Mouse (Mus musculus) hindbrain, embryonic 14.5 days (tissue): ENCODE measurements at regions not wholly inside any gene's neighbourhood (a gene's known extent, or its start where the extent isn't known, plus 50 kb on each side); places are given as distances from the start of the nearest gene placed in this dataset.

Source experiments
- ATAC-seq: fragments of 200-750 bp; cut with Nextera tagmentation; 2 replicates; pipeline ENCODE4 v1.8.0; 2017; ENCODE audit warnings: moderate number of reproducible peaks, mild to moderate bottlenecking, moderate TSS enrichment, moderate library complexity; ENCODE audit not compliant: low FRiP score
- DNase-seq: peaks from one replicate; pipeline ENCODE4 v3.0.0-alpha.2; 2015; ENCODE audit warnings: low spot score
- H3K27ac ChIP-seq: fragments of 300-500 bp; sonication (generic); 2 replicates; pipeline ENCODE4 v1.5.1; 2014; ENCODE audit warnings: mild to moderate bottlenecking, moderate library complexity
- H3K27me3 ChIP-seq: fragments of 300-500 bp; sonication (generic); 2 replicates; pipeline ENCODE4 v1.6.1; 2014; ENCODE audit warnings: mild to moderate bottlenecking, low read length, mixed read lengths; ENCODE audit not compliant: control insufficient read depth, insufficient read depth
- H3K36me3 ChIP-seq: fragments of 300-500 bp; sonication (generic); replicated peaks from 2 replicates; pipeline ENCODE4 v1.6.1; 2014; ENCODE audit not compliant: control insufficient read depth, insufficient read depth
- H3K4me1 ChIP-seq: fragments of 300-500 bp; sonication (generic); replicated peaks from 2 replicates; pipeline ENCODE4 v1.6.1; 2014; ENCODE audit warnings: antibody characterized with exemption, low read length, mixed read lengths; ENCODE audit not compliant: control insufficient read depth, insufficient read depth
- H3K4me2 ChIP-seq: fragments of 300-500 bp; sonication (generic); replicated peaks from 2 replicates; pipeline ENCODE4 v1.6.1; 2014; ENCODE audit warnings: mild to moderate bottlenecking, moderate library complexity
- H3K4me3 ChIP-seq: fragments of 300-500 bp; sonication (generic); replicated peaks from 2 replicates; pipeline ENCODE4 v1.5.1; 2014; ENCODE audit warnings: mild to moderate bottlenecking, low read length
- H3K9ac ChIP-seq: fragments of 300-500 bp; sonication (generic); 2 replicates; pipeline ENCODE4 v1.6.1; 2014
- H3K9me3 ChIP-seq: fragments of 300-500 bp; sonication (generic); 2 replicates; pipeline ENCODE4 v1.6.1; 2016; ENCODE audit warnings: low read length; ENCODE audit not compliant: control insufficient read depth
- WGBS: fragments of 180-500 bp; shearing (Covaris S2); extraction: QIAGEN DNeasy Blood & Tissue Kit; methylation state at CpG from one replicate; pipeline ENCODE4 v1.1.7; 2014; 5-methylcytosine and 5-hydroxymethylcytosine counted together

DNA sequence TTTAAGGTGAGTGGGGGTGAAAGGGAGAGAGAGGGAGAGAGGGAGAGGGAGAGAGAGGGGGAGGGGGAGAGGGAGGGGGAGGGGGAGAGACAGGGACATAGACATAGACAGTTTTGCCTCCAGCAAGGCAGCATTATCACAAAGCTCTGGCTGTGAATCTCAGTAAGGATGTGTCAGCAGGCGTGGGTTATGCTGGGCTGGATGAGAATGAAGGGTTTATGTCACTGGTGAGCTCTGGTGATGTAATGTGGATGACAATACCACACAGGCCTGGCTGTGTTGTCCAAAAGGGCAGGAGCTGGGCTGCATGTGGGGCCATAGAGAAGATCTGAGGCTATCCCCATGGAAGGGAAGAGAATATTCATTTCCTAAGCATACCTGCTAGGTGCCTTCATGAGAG lies 282.0 kb downstream of the 4933412E24Rik start:
- WGBS, result 73% methylated on average over 1 of the region's 1 CpGs
- H3K9ac ChIP-seq, result no peak overlapping the region
- no peaks in the 10 kb centered on the region for H3K36me3 ChIP-seq
- no peak for ATAC-seq
- no peak overlapping the region for H3K4me3 ChIP-seq
- no peaks in the 10 kb centered on the region for H3K4me1 ChIP-seq
- H3K27me3 ChIP-seq, result no peaks in the 10 kb centered on the region
- H3K4me2 ChIP-seq, result no peak overlapping the region
- no peak for DNase-seq
- no peak overlapping the region for H3K27ac ChIP-seq
- H3K9me3 ChIP-seq, result no peaks in the 10 kb centered on the region

DNA sequence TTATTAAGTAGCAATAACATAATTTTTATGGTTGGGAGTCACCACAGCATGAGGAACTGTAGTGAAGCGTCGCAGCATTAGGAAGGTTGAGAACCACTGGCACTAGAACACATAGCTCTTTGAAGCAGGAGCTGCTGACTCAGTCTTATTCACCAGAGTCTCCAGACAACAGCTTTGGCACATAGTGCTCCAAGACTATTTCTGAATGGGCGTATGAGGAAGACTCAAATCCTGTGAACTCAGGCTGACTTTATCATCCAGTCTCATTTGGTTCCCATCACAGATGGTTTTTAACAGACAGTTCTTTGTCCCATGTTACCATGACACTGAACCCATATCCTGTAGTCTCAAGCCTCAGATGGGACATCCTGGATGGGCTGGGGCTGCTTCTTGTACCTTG lies 282.5 kb downstream of the 4933412E24Rik start:
- no peaks in the 10 kb centered on the region for H3K27me3 ChIP-seq
- H3K27ac ChIP-seq, result no peak overlapping the region
- WGBS, result 92% methylated on average over 3 of the region's 3 CpGs
- DNase-seq, result no peak
- H3K4me1 ChIP-seq, result no peaks in the 10 kb centered on the region
- ATAC-seq, result no peak
- no peak overlapping the region for H3K9ac ChIP-seq
- no peaks in the 10 kb centered on the region for H3K9me3 ChIP-seq
- H3K36me3 ChIP-seq, result no peaks in the 10 kb centered on the region
- H3K4me2 ChIP-seq, result no peak overlapping the region
- H3K4me3 ChIP-seq, result no peak overlapping the region

DNA sequence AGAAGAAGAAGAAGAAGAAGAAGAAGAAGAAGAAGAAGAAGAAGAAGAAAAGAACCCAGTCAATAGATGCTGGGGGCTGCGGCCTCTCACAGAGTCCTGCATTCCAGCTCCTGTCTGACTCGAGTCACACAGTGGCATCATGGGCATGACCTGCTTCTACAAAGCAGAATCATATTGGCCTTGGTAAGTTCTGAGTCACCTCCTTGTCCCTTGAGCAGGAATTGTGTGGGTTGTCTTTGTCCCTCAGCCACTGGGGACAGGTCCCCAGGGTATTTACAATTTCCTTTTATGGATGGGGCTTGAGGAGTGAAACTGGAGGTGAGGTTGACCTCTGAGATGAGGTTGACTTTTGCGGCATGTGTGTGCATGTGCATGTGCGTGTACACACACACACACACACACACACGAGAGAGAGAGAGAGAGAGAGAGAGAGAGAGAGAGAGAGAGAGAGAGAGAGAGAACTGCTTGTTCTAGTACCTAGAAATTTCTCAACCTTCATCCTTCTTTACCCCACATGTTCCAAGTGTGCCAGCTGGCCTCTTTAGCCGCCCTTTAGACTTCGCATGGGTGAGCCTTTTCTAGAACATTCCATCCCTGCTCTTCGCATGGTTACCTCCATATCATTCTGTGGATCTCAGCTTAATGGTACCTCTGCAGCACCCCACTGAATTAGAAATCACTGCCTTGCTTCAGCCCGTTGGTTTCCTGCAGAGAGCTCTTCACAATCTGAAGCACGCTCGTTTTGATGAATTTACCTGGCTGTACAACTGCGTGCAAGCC lies 283.2 kb downstream of the 4933412E24Rik start:
- no peak overlapping the region for H3K9ac ChIP-seq
- no peak overlapping the region for H3K4me3 ChIP-seq
- H3K27ac ChIP-seq, result no peak overlapping the region
- no peaks in the 10 kb centered on the region for H3K27me3 ChIP-seq
- H3K4me2 ChIP-seq, result no peak overlapping the region
- no peaks in the 10 kb centered on the region for H3K9me3 ChIP-seq
- 79% methylated on average over 11 of the region's 12 CpGs for WGBS
- H3K4me1 ChIP-seq, result no peaks in the 10 kb centered on the region
- ATAC-seq (no peak), DNase-seq (no peak)
- no peaks in the 10 kb centered on the region for H3K36me3 ChIP-seq

DNA sequence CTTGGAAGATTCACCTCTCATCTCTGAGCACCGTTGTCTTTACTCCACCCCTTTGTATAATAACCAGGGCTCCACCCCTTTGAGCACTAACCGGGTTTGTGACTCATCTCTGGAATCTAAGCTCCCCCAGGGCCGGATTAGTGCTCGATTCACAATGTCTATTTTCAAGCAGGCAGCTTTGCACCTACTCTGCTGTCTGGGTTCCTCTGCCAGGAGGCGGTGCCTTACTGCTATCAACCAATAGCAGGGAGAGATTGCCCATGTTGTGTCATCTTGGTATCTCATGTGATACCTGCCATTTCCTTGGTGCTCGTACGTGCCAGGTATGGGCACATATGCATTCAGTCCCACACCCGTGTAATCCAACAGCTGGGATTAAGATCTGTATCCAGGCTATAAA lies 285.3 kb downstream of the 4933412E24Rik start:
- no peaks in the 10 kb centered on the region for H3K9me3 ChIP-seq
- H3K4me1 ChIP-seq, result no peaks in the 10 kb centered on the region
- no peaks in the 10 kb centered on the region for H3K36me3 ChIP-seq
- no peak overlapping the region for H3K9ac ChIP-seq
- no peak overlapping the region for H3K4me2 ChIP-seq
- no peak overlapping the region for H3K4me3 ChIP-seq
- WGBS, result 83% methylated on average over 8 of the region's 8 CpGs
- no peak overlapping the region for H3K27ac ChIP-seq
- ATAC-seq, result no peak
- H3K27me3 ChIP-seq, result no peaks in the 10 kb centered on the region
- no peak for DNase-seq

DNA sequence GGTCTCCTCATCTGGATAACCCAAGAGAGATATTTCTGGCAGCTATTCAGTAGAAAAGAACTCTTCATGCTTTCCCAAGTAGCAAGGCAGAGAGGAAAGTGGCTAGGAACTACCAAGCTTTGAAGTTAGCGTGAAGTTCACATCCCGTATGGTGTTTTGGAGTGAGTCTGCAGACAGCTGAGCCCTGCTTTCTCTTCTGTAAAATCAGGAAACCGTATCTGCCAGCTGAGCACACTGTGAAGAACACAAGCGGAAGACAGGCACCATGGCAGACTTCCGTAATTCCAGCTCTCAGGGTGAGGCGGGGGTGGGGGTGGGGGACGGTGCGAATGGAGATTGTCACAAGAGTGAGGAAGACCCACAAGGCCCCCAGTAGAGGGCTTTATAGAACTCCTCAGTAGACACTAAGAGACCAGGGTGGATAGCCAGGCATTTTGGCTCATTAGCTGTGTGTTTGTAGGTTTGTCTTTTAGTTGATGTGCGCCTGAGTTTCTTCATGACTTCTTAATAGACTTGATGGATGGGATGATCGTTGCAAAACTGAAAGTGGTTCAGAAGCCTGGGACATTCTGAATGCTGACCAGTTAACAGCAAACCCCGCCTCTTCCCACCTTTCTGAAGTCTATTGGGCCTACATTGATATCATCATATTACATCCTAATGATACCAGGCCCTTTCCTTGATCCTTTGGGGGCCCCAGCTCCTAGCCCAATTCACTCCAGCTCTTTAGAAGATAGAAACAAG lies 287.4 kb downstream of the 4933412E24Rik start:
- H3K27me3 ChIP-seq, result no peaks in the 10 kb centered on the region
- no peak overlapping the region for H3K4me2 ChIP-seq
- H3K9ac ChIP-seq, result no peak overlapping the region
- no peak overlapping the region for H3K27ac ChIP-seq
- DNase-seq (no peak), ATAC-seq (no peak)
- WGBS, result 86% methylated on average over 11 of the region's 11 CpGs
- no peak overlapping the region for H3K4me3 ChIP-seq
- H3K36me3 ChIP-seq, result no peaks in the 10 kb centered on the region
- no peaks in the 10 kb centered on the region for H3K4me1 ChIP-seq
- no peaks in the 10 kb centered on the region for H3K9me3 ChIP-seq

DNA sequence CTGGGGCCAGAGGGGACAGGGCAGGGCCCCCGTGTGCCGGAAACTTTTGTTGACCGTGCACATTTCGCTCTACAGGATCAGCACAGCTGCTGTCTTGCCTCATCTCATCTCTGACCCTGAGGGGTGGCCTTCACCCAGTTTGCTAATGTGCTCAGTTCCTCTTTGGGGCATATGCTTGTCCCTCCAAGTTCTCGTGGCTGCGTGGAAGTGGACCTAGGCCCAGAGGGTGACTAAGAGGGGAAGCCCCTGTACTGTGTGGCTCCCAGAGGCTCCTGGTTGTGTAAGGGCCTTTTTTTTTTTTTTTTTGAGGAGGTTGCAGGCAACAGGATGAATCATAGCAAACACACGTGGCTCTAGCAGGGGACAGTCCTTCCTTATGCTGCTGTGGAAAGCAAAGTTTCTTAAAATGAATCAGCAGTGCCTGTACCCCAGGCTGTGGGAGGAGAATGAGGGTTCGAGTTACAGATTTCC lies 288.2 kb downstream of the 4933412E24Rik start:
- Histone ChIP-seq H3K36me3 (no peaks in the 10 kb centered on the region), H3K4me1 (no peaks in the 10 kb centered on the region), H3K27ac (no peak overlapping the region), H3K4me3 (no peak overlapping the region), H3K9ac (no peak overlapping the region), H3K4me2 (no peak overlapping the region), H3K9me3 (no peaks in the 10 kb centered on the region), H3K27me3 (no peaks in the 10 kb centered on the region)
- no peak for DNase-seq
- ATAC-seq, result no peak
- WGBS, result 80% methylated on average over 8 of the region's 8 CpGs

DNA sequence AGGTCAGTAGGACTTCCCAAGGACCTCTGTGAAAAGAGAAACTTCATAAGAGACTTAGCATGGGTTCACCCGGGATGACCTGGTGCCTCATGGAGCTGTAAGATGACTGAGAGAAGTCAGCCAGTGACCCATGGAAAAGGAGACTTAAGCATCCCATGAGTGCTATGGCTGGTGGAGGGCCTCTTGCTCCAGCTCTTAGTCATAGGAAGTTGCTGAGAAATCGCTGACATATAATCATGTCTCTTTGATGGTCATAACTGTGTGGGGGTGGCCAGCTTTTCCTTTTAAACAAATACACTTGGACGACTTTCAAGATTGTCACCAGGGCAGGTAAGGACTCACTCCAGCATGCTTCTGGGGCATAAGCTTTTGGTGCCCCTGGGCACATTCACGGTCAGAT lies 290.5 kb downstream of the 4933412E24Rik start:
- Histone ChIP-seq H3K4me3 (no peak overlapping the region), H3K27ac (no peak overlapping the region), H3K4me2 (no peak overlapping the region), H3K27me3 (no peaks in the 10 kb centered on the region), H3K9me3 (no peaks in the 10 kb centered on the region), H3K36me3 (no peaks in the 10 kb centered on the region), H3K9ac (no peak overlapping the region), H3K4me1 (no peaks in the 10 kb centered on the region)
- DNase-seq (no peak), ATAC-seq (no peak)
- 88% methylated on average over 4 of the region's 4 CpGs for WGBS

DNA sequence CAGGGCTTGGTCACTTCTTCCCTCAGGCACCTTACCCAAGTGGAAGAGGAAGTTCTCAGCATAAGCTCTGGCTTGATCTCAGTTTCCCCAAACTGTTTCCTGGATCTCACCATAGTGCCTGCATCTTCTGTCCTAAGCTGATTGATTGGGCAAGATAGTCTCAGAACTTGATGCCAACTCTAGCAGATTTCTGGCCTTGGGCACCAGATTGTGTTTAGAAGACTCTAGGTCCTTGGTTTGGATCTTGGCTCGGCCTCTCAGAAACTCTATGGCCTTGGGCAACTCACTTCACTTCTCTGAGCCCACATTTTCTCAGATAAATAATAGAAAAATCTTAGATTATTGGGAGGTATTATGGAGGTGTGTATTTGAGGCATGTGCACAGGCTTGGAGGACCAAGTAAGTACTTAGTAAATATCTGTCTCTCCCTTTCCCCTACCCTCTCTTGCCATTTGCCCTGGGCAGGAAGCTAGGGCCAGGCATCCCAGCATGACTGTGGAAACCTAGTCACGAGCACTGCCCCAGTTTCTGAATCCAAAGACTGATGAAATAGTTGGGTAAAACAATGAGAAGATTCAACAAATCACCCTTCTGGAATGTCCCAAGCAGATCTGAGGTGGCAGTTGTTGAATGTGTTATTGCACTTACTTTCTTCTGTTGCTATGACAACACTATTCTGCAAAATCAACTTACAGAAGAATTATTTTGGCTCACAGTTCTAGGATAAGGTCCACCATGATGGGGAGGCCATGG lies 293.6 kb downstream of the 4933412E24Rik start:
- DNase-seq (no peak), ATAC-seq (no peak)
- Histone ChIP-seq H3K9me3 (no peaks in the 10 kb centered on the region), H3K27me3 (no peaks in the 10 kb centered on the region), H3K27ac (no peak overlapping the region), H3K9ac (no peak overlapping the region), H3K4me1 (no peaks in the 10 kb centered on the region), H3K4me3 (no peak overlapping the region), H3K4me2 (no peak overlapping the region), H3K36me3 (no peaks in the 10 kb centered on the region)
- WGBS, result 80% methylated on average over 2 of the region's 2 CpGs

DNA sequence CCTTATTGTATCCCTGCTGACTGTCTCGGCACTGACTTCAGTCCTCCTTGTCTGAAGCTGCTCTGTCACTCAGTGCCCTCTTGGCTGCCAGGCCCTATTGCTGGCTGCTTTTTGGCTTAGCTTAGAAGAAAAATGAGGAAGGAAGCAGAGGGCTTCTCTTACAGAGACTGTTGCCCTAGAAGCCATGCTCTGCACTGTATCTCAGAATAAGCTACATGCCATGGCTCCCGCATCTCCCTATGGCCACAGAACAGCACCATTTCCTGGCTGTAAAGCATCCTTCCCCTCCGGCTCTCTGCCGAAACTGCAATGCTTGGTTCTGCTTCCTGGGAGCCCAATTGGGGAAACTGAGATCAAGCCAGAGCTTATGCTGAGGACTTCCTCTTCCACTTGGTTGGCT lies 295.0 kb downstream of the 4933412E24Rik start:
- Histone ChIP-seq H3K27me3 (no peaks in the 10 kb centered on the region), H3K36me3 (no peaks in the 10 kb centered on the region), H3K27ac (no peak overlapping the region), H3K4me2 (no peak overlapping the region), H3K4me3 (no peak overlapping the region), H3K9me3 (no peaks in the 10 kb centered on the region), H3K4me1 (no peaks in the 10 kb centered on the region), H3K9ac (no peak overlapping the region)
- no peak for DNase-seq
- no peak for ATAC-seq
- 72% methylated on average over 4 of the region's 4 CpGs for WGBS
